Mouse (Mus musculus) myocyte (in vitro differentiated cells): ENCODE measurements at regions not wholly inside any gene's neighbourhood (a gene's known extent, or its start where the extent isn't known, plus 50 kb on each side); places are given as distances from the start of the nearest gene placed in this dataset.

Experiments
- H3K27me3 ChIP-seq: one replicate; pipeline ENCODE4 v1.6.1; 2011; ENCODE audit not compliant: control insufficient read depth, insufficient read depth, insufficient read length
- H3K36me3 ChIP-seq: one replicate; pipeline ENCODE4 v1.6.1; 2011; ENCODE audit not compliant: control insufficient read depth, insufficient read depth
- H3K4me2 ChIP-seq: one replicate; pipeline ENCODE4 v1.6.1; 2011; ENCODE audit warnings: low read depth, control low read depth
- H3K4me3 ChIP-seq: one replicate; pipeline ENCODE4 v1.5.1; 2011; ENCODE audit warnings: mild to moderate bottlenecking, control low read depth, moderate library complexity
- H3K79me2 ChIP-seq: one replicate; pipeline ENCODE4 v1.6.1; 2011; ENCODE audit not compliant: control insufficient read depth, insufficient read depth
- H3ac ChIP-seq: one replicate; pipeline ENCODE4 v1.6.1; 2011; ENCODE audit not compliant: control insufficient read depth, insufficient read length
- CEBPB ChIP-seq: IDR thresholded peaks from 2 replicates; pipeline ENCODE4 v1.6.1; 2011; ENCODE audit warnings: mild to moderate bottlenecking, moderate library complexity; ENCODE audit not compliant: poor library complexity, insufficient read depth, severe bottlenecking
- E2F4 ChIP-seq: IDR thresholded peaks from one replicate; pipeline ENCODE4 v1.6.1; 2011; ENCODE audit warnings: mild to moderate bottlenecking, control low read depth, moderate library complexity; ENCODE audit not compliant: insufficient read depth
- MAX ChIP-seq: IDR thresholded peaks from one replicate; pipeline ENCODE4 v1.6.1; 2011; ENCODE audit warnings: low read depth, mild to moderate bottlenecking, control low read depth
- MYOD1 ChIP-seq, 3 experiments: IDR thresholded peaks; one replicate each; pipeline ENCODE4 v1.6.1; 2011; ENCODE audit warnings: control low read depth in 2 of 3, low read depth in 2 of 3, mild to moderate bottlenecking in 2 of 3, moderate library complexity in 1 of 3; ENCODE audit not compliant: insufficient read length in 2 of 3, control insufficient read depth in 1 of 3
- MYOG ChIP-seq, 3 experiments: IDR thresholded peaks; one replicate each; pipeline ENCODE4 v1.6.1; 2011; ENCODE audit warnings: control low read depth in 2 of 3, low read depth in 2 of 3, mild to moderate bottlenecking in 2 of 3; ENCODE audit not compliant: insufficient read length in 2 of 3, control insufficient read depth in 1 of 3, insufficient read depth in 1 of 3
- POLR2A ChIP-seq: IDR thresholded peaks from one replicate; pipeline ENCODE4 v1.6.1; 2011; ENCODE audit warnings: low read depth, mild to moderate bottlenecking, control low read depth, moderate library complexity; ENCODE audit not compliant: insufficient read length
- POLR2AphosphoS2 ChIP-seq: IDR thresholded peaks from one replicate; pipeline ENCODE4 v1.6.1; 2011; ENCODE audit warnings: low read depth, control low read depth; ENCODE audit not compliant: insufficient read length
- REST ChIP-seq: IDR thresholded peaks from one replicate; pipeline ENCODE4 v1.6.1; 2011; ENCODE audit warnings: mild to moderate bottlenecking, control low read depth, moderate library complexity; ENCODE audit not compliant: insufficient read depth, insufficient read length
- SRF ChIP-seq: IDR thresholded peaks from one replicate; pipeline ENCODE4 v1.6.1; 2011; ENCODE audit warnings: low read depth; ENCODE audit not compliant: control insufficient read depth, insufficient read length
- TCF12 ChIP-seq: IDR thresholded peaks from one replicate; pipeline ENCODE4 v1.6.1; 2011; ENCODE audit warnings: mild to moderate bottlenecking, control low read depth; ENCODE audit not compliant: poor library complexity, insufficient read depth, severe bottlenecking
- TCF3 ChIP-seq: IDR thresholded peaks from one replicate; pipeline ENCODE4 v1.6.1; 2011; ENCODE audit warnings: low read depth, control low read depth; ENCODE audit not compliant: insufficient read length
- USF1 ChIP-seq: IDR thresholded peaks from one replicate; pipeline ENCODE4 v1.6.1; 2011; ENCODE audit warnings: low read depth, mild to moderate bottlenecking, control low read depth, moderate library complexity

- H3K4me3 ChIP-seq: no peak overlapping the region
- H3K79me2 ChIP-seq: no peaks in the 10 kb centered on the region
- no peak for TF ChIP-seq MAX
- no peak for TF ChIP-seq MYOD1 (IDR thresholded peaks at IDR 0.05; ENCODE audit: control insufficient read depth in 1 of 3, insufficient read length in 2 of 3, low read depth in 2 of 3)
- no peak for TF ChIP-seq USF1
- no peak for TF ChIP-seq CEBPB
- TF ChIP-seq SRF: no peak
- no peak overlapping the region for H3ac ChIP-seq
- no peaks in the 10 kb centered on the region for H3K36me3 ChIP-seq
- no peaks in the 10 kb centered on the region for H3K27me3 ChIP-seq
- no peak overlapping the region for H3K4me2 ChIP-seq
These were observed 109.9 kb downstream of the Ube2e3 start for GRCm38 (mm10) chr2:78977632-78978397.

DNA sequence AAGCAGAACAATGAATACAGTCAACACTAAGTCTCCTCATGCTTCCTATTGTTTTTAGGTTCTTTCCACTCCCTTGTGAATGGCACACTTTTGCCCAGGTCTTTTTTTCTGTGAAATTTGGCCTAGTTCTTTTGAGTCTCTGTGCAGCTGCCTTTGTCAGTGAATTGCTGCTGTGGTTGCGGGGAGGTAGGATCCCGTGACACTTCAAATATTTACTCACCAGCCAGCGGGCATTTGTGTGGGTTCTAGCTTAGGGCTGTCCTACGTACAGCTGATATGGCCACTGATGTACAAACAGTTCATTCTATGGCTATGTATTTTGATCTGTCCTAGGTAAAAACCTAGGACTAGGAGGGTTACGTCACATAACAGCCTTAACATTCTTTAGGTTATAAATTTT, 112.1 kb downstream of the Ube2e3 start:
- H3K79me2 ChIP-seq: no peaks in the 10 kb centered on the region
- no peak overlapping the region for H3K4me3 ChIP-seq
- H3K4me2 ChIP-seq: peak overlapping the region; percentile 12
- no peak overlapping the region for H3ac ChIP-seq
- TF ChIP-seq MYOD1 (IDR thresholded peaks at IDR 0.05; ENCODE audit: control insufficient read depth in 1 of 3, insufficient read length in 2 of 3, low read depth in 2 of 3) (peak in 2 of 3 experiments; percentile 59 to 70), MAX (no peak)
- no peaks in the 10 kb centered on the region for H3K27me3 ChIP-seq
- no peaks in the 10 kb centered on the region for H3K36me3 ChIP-seq

DNA sequence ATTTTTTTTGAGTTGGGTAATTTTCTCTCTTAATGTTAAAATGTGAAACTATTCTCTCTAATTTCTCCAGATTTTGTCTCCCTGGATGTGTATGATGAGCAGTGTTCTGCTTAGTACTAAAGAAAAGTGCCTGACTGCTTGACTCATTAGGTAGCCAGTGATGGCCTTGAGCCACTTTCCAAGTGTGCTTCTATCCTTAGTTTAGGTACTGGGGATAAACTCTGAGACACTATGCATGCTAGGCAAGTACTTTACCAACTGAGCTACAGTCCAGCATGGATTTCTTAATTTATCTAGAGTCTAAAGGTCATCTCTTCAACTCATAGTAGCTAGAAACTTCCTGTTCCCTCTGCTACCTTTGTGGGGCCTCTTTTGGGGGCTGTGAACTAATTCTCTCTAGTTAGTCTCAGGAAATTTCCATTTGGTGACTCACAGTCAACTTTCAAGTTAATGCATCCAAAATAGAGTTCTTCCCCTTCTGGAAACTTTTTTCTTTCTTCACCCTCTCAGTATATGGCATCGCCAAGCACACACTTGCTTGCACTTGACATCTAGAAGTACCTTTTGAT, 112.8 kb downstream of the Ube2e3 start:
- Histone ChIP-seq H3K4me2 (no peak overlapping the region), H3K36me3 (no peaks in the 10 kb centered on the region), H3K27me3 (no peaks in the 10 kb centered on the region), H3K4me3 (no peak overlapping the region), H3ac (no peak overlapping the region), H3K79me2 (no peaks in the 10 kb centered on the region)
- TF ChIP-seq MAX (no peak), E2F4 (no peak), MYOG (IDR thresholded peaks at IDR 0.05; ENCODE audit: control insufficient read depth in 1 of 3, insufficient read depth in 1 of 3, insufficient read length in 2 of 3, low read depth in 2 of 3) (no peak), CEBPB (no peak), MYOD1 (IDR thresholded peaks at IDR 0.05; ENCODE audit: control insufficient read depth in 1 of 3, insufficient read length in 2 of 3, low read depth in 2 of 3) (no peak), TCF3 (no peak), USF1 (no peak), POLR2A (no peak), SRF (no peak), REST (no peak), TCF12 (no peak), POLR2AphosphoS2 (no peak)

GRCm38 (mm10) chr2:78983347-78983746, 115.4 kb downstream of the Ube2e3 start:
- no peak overlapping the region for H3ac ChIP-seq
- H3K36me3 ChIP-seq: no peaks in the 10 kb centered on the region
- H3K4me2 ChIP-seq: no peak overlapping the region
- no peak overlapping the region for H3K4me3 ChIP-seq
- TF ChIP-seq MYOG (IDR thresholded peaks at IDR 0.05; ENCODE audit: control insufficient read depth in 1 of 3, insufficient read depth in 1 of 3, insufficient read length in 2 of 3, low read depth in 2 of 3) (no peak), REST (no peak), TCF12 (no peak), E2F4 (no peak)
- no peaks in the 10 kb centered on the region for H3K79me2 ChIP-seq
- no peaks in the 10 kb centered on the region for H3K27me3 ChIP-seq

DNA sequence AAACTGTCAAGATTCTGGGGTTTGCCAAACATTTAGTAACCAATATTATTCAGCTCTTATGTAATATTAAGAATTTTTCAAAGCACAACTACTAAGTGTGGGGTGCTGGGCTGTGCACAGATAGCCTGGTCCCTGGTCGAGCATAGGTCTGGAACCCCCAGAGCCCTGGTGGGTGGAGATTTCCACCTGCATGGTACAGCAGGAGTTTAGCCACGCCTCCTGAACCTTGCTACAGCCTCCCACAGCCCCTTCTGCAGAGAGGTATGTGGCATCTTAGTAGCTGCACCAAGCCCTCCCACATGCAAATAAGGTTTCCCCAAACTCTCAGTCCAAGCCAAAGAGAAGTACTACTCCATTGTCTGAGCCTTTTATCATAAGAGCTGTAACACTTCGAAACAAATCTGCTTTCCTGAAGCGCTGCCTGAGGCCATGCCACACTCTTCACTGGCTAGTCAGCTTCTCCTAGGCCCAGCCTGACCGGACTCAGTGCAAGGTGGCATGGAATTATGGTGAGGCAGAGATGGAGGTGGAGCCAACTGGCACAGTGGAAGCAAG, 116.1 kb downstream of the Ube2e3 start:
- Histone ChIP-seq H3K4me3 (no peak overlapping the region), H3K4me2 (no peak overlapping the region)
- TF ChIP-seq E2F4 (no peak), USF1 (no peak), TCF3 (no peak), MYOD1 (IDR thresholded peaks at IDR 0.05; ENCODE audit: control insufficient read depth in 1 of 3, insufficient read length in 2 of 3, low read depth in 2 of 3) (no peak), POLR2A (no peak), TCF12 (no peak), MAX (no peak), CEBPB (no peak), POLR2AphosphoS2 (no peak), REST (no peak), MYOG (IDR thresholded peaks at IDR 0.05; ENCODE audit: control insufficient read depth in 1 of 3, insufficient read depth in 1 of 3, insufficient read length in 2 of 3, low read depth in 2 of 3) (no peak), SRF (no peak)

More for the DNA sequence above, 116.1 kb downstream of the Ube2e3 start:
- Histone ChIP-seq H3K36me3 (no peaks in the 10 kb centered on the region), H3K79me2 (no peaks in the 10 kb centered on the region), H3K27me3 (no peaks in the 10 kb centered on the region), H3ac (no peak overlapping the region)
